Mouse (Mus musculus) embryo, embryonic 11.5 days (tissue): ENCODE measurements at regions not wholly inside any gene's neighbourhood (a gene's known extent, or its start where the extent isn't known, plus 50 kb on each side); places are given as distances from the start of the nearest gene placed in this dataset.

Experiments used
- DNase-seq: peaks from one replicate; pipeline ENCODE4 v3.0.0-alpha.2; 2012; ENCODE audit warnings: low read depth, low spot score

DNA sequence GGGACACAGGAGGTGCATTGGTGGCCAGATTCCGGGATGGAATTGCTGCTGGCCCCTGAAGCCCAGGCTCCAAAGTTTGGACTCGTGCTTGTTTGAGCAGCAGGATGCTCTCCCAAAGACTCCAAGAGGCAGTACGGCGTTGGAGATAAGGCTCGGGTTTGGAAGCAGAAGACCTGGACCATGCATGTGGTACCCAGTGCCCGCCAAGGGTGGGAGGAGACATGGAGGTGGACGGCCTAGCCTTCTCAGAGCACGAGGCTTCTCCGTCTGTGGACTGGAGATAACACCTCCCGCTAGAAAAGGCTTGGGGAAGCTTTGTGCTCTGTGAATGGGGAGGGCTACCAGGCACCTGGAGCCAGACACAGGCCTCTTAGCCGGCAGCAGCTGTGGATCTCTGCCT lies 271.7 kb downstream of the Rps6kc1 start:
- DNase-seq = no peak

- no peak for DNase-seq
These were observed 276.6 kb downstream of the Rps6kc1 start for GRCm38 (mm10) chr1:190634935-190635334.

DNA sequence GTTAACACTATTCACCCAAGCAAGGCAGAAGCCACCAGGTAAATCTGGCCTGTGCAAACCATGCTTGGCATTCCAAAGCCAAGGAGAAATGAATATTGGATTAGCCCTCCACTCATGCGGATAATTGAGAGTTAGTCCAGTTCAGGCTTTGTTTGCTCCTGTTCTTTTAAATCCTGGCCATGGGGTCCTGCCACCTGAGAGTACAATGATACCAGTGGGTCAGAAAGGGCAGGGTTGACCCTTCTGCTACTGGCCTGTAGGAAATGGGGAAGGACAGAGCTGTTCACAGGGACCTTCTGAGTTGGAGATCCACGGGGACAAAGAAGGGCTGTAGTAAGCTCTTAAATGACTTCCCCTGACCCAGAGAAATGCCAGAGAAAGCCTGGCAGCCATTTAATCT lies 279.9 kb downstream of the Rps6kc1 start:
- DNase-seq = no peak

GRCm38 (mm10) chr1:190630193-190630592 lies 281.4 kb downstream of the Rps6kc1 start:
- no peak for DNase-seq

DNA sequence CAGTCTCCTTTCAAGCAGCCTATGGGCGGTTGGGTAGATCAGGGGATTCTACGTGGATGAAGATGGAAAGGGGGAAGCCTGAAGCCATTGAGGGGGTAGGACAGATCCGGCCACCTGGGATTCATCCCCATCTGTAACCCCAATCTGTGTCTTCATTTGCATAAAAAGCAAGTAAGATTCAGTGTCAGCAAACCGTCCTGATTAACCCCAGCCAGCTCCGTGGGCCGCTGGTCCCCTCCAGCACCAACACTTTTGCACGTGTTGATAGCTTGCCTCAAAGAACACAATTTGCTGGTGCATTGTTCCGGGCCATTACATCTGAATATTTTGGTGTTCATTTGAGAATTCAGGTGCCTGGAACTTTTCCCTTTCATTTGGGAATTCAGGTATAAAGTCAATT lies 287.7 kb downstream of the Rps6kc1 start:
- no peak for DNase-seq

DNA sequence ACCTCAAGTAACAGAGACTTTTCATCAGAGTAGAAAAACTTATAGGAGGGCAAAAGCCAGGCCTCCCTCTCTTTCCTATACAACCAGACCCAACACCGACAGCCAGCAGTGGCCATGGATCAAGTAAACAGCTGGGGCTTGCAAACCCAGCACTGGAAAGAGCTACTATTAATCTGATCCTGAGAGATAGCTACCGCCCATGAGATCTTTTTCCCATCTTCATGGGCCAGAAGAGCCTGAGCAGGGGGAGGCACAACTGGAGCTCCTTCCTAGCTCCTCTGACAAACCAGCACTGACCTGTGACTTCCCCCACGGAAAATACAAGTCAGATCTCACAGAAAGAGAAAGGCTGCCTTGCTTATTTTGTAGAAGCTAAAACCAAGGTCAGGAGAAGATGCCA lies 311.1 kb downstream of the Rps6kc1 start:
- no peak for DNase-seq

- DNase-seq = no peak
These were observed 311.9 kb downstream of the Rps6kc1 start for GRCm38 (mm10) chr1:190599622-190600021.

DNA sequence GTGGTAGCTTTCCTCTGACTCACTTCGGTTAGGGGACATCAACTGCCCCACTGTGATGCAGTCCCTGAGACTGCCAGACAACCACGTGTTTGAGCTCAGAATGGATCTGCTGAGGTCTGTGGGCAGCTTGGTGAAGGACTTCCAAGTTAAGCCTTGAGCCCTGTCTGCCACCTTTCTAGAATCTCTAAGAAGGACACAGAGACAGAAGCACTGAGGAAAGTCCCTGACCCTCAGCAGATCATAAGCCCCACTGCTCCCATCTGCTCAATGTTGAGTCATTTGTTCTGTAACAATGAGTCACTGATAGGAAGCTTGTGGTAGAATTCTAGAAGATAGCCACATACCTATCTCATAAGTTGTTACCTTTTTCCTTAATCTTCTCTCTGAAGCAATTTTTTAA lies 315.4 kb downstream of the Rps6kc1 start:
- no peak for DNase-seq

- no peak for DNase-seq
These were observed 319.9 kb downstream of the Rps6kc1 start for GRCm38 (mm10) chr1:190591621-190592020.

DNA sequence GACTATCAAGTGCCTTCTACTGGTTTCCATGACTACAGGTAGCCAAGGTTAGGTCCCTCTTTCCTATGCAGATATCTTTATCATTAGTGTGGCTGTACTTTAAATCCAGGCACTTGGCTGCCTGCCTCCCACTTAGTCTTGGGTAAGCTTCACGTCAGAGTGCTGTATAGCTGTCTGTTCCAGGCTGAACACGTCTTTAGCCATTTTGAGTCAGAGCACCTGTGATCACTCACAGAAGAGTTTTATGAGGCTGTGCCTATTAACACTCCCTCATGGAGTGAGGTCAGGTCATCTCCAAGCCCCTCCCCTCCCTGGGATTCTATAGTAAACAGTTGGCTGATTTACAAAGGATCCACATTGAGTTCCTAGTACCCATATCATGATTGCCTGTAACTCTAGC lies 322.0 kb downstream of the Rps6kc1 start:
- no peak for DNase-seq

DNA sequence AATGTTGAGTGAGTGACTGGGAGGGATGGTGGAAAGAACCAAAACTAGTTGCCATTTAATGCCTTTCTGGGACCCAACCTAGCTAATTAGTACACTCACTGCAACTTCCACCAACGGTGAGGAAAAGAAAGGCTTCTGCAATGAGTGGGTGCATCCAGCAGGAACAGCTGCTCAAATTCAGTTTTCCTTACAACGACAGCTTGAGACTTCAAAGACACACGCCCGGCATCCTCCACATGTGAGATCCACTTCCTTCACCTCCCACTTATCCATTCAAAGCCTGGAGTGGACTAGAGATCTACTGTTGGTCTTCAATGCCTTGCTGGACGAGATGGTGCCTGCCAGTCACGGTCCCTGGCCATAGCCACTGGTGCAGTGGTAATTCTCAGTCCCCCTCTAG lies 328.3 kb downstream of the Rps6kc1 start:
- no peak for DNase-seq

DNA sequence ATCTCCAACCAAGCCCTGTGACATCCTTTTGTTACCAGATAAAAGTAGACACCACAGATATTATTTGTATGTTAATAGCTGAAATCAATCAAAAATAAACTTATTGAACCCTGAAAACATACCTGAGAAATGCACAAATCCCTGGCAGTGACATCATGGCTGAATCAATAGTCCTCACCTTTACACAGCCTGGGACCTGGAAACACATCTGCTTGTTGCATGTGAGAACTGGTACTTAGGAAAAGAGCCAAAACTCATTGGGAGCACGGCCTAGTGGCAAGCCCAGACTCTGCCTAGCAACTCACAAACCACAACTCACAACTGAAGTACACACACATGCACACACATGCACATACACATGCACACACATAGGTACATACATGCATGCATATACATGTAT lies 330.9 kb downstream of the Rps6kc1 start:
- no peak for DNase-seq

DNA sequence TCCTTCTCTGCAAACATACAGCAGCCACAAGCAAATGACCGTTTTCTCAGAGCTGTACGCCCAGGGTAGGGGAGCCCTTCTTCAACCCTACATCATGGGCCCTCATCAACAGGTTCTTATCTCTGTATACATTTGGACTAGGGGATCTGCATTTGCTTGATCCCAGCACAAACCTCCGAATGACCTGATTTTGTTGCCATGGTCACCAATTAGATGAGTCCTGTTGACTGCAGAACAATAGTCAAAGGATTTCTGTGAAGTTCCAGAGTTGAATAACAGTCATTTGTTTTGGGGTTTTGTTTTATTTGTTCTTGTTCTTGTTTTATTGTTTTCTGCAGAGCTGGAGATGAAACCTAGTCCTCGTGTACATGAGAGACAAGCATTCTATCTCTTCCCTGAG lies 340.6 kb downstream of the Rps6kc1 start:
- DNase-seq = no peak

DNA sequence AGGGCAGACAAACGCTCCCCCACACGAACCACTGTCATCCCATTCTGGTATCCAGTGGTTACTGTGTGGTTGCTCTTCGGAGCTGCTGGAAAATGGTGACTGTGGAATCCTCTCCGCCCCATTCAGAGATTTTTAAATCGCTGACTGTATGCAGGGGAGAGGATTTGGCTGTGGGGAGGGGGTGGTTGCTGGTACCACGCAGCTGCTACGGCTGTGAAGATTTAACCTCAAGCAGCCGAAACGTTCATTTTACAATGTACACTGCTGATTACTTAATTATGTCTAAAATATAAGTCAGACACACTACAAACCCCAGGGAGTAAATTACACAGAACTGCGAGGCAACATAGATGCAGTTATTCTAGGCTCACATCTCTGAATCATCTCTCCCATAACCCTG lies 341.0 kb downstream of the Rps6kc1 start:
- DNase-seq = no peak

DNA sequence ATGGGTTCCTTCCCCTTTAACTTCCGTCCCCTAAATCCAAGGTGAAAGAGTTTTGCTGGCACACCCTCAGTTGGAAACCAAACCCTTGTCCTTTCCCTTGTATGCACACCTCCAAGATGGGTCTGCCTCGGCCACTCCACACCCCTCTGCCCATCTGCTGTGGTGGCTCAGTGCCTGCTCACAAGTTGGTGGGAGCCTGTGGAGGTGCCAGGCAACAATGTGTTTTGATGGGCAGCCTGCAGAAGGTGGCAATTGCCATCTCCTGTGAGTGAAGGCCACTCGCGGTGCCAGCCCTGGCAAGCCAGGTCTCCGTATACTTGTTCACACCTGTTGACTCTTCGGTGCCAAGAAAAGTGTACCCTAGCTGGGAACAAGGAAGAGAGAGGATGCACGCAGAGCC lies 344.8 kb downstream of the Rps6kc1 start:
- DNase-seq = no peak

GRCm38 (mm10) chr1:190562865-190563457 lies 348.6 kb downstream of the Rps6kc1 start:
- DNase-seq = no peak

GRCm38 (mm10) chr1:190560086-190560485 lies 351.5 kb downstream of the Rps6kc1 start:
- DNase-seq = no peak

DNA sequence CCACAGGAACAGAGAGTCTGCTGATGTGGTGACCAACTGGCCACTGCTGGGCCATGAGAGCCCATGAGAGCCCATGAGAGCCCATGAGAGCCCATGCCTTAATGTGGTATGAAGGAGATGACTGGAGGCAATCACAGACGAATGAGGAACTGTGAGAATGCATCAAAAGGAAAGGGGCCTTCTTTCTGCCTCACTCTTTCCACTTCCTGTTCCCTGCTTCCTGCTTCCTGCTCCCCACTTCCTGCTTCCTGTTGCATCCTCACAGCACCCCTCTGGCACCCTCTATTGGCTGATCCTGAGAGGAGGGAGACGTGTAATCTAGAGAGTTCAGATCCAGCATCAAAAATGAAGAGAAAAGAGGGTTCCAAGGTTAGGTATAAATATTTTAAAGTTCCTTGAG lies 369.7 kb downstream of the Rps6kc1 start:
- DNase-seq = no peak

DNA sequence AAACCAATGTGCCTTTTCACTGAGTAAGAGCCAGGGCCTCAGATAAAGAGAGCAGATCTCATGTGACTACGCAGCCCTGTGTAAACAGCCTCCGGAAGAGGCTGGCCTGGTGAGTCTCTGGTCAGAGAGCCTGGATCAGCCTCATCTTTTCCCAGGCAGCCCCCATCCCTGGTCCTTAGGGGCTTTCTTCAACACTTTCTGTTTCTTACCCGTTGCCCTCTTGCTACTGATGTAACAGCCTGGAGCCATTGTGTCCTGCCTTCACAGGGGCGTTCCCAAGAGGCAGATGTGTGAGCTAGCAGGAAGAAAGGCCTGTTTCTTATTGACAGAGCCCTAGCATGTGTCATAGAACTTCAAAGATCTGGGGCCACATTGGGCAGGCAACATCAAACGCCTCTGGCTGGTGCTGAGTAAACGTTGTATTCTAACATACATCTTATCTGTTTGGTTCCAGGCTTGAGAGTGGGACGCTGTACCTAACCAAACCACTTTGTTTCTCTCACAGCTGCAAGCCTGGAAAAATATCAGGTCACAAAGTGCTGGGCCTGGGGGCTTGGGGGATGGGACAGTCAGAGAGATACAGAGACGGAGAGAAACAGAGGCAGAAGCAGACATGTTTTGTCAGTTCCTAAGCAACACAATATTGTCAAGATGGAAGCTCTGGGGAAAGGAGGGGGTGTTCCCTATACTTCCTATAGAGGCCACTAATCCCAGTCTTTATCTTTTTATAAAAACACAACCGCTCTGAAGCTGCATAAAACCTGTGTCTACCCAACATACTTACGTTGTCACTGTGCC lies 362.6 kb upstream of the Prox1 start:
- DNase-seq = peak; percentile 26

- no peak for DNase-seq
These were observed 360.7 kb upstream of the Prox1 start for GRCm38 (mm10) chr1:190531224-190531623.

- no peak for DNase-seq
These were observed 359.6 kb upstream of the Prox1 start for GRCm38 (mm10) chr1:190530079-190530478.

- DNase-seq = no peak
These were observed 357.1 kb upstream of the Prox1 start for GRCm38 (mm10) chr1:190527545-190528137.

- no peak for DNase-seq
These were observed 356.1 kb upstream of the Prox1 start for GRCm38 (mm10) chr1:190526634-190527033.
